Mouse (Mus musculus): ENCODE data around the gene 4931400O07Rik. TPM values are rescaled to one million over a fixed set of nuclear protein-coding genes. Genes with fewer than 3 reads are reported as not detected.

4931400O07Rik gene
- not detected for polyA plus RNA-seq (2014; fragmentation: Illumina TruSeq; extraction: RNeasy Lipid Tissue Mini Kit (QIAGEN cat#74804); ENCODE audit: low read depth, low replicate concordance)

GRCm38 (mm10) chrX:62467691-62468090 lies at the start of gene 4931400O07Rik:
4931400O07Rik (plus strand) TSS chrX:62467991.

Other genes with a start within 250 kb of the 4931400O07Rik start
- not detected for gene 4933402E13Rik, start 184.5 kb upstream of the 4931400O07Rik start, polyA plus RNA-seq (2014; fragmentation: Illumina TruSeq; extraction: RNeasy Lipid Tissue Mini Kit (QIAGEN cat#74804); ENCODE audit: low read depth, low replicate concordance)

Measured in sigmoid colon, adult 10 weeks (tissue).